Comparison of ENCODE assay signal across 7 mouse cellular contexts in the genomic region with DNA sequence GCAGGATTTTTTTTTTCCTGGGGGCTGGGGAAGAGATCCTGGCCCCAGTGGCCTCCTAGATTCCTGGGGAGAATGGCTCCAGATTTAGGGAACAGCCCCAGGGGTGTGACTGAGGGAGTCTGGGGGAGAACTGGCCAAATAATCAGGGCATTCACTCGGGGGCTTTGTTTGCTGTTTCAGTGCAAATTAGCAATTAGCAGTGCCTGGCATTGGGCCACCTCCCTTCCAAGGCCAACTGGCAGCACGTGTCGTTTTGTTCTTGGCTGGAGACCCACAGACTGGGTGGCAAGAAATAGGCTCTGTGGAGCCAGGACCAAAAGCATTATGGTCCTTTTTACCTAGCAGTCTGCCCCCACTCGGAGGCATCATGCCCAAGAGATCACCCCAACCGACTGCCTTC. TPM values are rescaled to one million over a fixed set of nuclear protein-coding genes. Genes with fewer than 3 reads are reported as not detected.
DNase-seq lines count a peak whose midpoint lies in the region.

No protein-coding gene starts in this region.

- DNase-seq in cerebellum, adult 11-12 months = peak; percentile 15
- peak; percentile 24 to 45 for DNase-seq in cerebellum, postnatal 36 days
- peak; percentile 38 for DNase-seq in kidney, adult 9 months
- DNase-seq in left cerebral cortex, postnatal 4 days = peak; percentile 97
- peak; percentile 80 for DNase-seq in testis, postnatal 10 days (ENCODE audit: low spot score)
- DNase-seq in adipocyte (ENCODE audit: low spot score) = no peak
- DNase-seq in natural killer cell, adult 2 months (ENCODE audit: low spot score in 2 of 2) = no peak

- intact Hi-C loops in left cerebral cortex, postnatal 4 days (cut with DNase I) = no loop called here

RNA-seq across cellular contexts. Expression of a gene that starts 33.7 kb away (rescaled TPM):
- total RNA-seq in left cerebral cortex, postnatal 4 days (2021) = not detected

RNA-seq across cellular contexts. Expression of a gene that starts 52.1 kb away (rescaled TPM):
- total RNA-seq in left cerebral cortex, postnatal 4 days (2021) = 10 to 100 TPM; 44.8 to 46.7 TPM

RNA-seq across cellular contexts. Expression of a gene that starts 55.4 kb away (rescaled TPM):
- 1 to 10 TPM; 3.5 to 4.4 TPM for total RNA-seq in left cerebral cortex, postnatal 4 days (2021)

Comparison
In these comparisons a context has a peak if more than half of its experiments do, and no peak if none do; other contexts are left out.
1. DNase-seq: peak in cerebellum, adult 11-12 months (single experiment), cerebellum, postnatal 36 days (2 of 2), kidney, adult 9 months (single experiment), left cerebral cortex, postnatal 4 days (single experiment) and testis, postnatal 10 days (single experiment); none in adipocyte (single experiment) and natural killer cell, adult 2 months (0 of 2).